Mouse (Mus musculus) midbrain, embryonic 12.5 days (tissue): ENCODE data around the gene Jdp2. TPM values are rescaled to one million over a fixed set of nuclear protein-coding genes. Genes with fewer than 3 reads are reported as not detected.
"Not testable (repeated sequence)": the region's sequence is repeated elsewhere in the genome, so short reads cannot be mapped to it uniquely, and the experiment has no call there.

Source experiments
- ATAC-seq: fragments of 200-750 bp; cut with Nextera tagmentation; 2 replicates; pipeline ENCODE4 v1.8.0; 2017; ENCODE audit warnings: low read depth, moderate TSS enrichment, moderate library complexity; ENCODE audit not compliant: low FRiP score
- H3K27ac ChIP-seq: fragments of 300-500 bp; sonication (generic); replicated peaks from 2 replicates; pipeline ENCODE4 v1.5.1; 2016; ENCODE audit warnings: mild to moderate bottlenecking
- H3K27me3 ChIP-seq: fragments of 300-500 bp; sonication (generic); 2 replicates; pipeline ENCODE4 v1.6.1; 2016; ENCODE audit warnings: mild to moderate bottlenecking
- H3K36me3 ChIP-seq: fragments of 300-500 bp; sonication (generic); 2 replicates; pipeline ENCODE4 v1.6.1; 2016
- H3K4me1 ChIP-seq: fragments of 300-500 bp; sonication (generic); 2 replicates; pipeline ENCODE4 v1.6.1; 2016
- H3K4me2 ChIP-seq: fragments of 300-500 bp; sonication (generic); replicated peaks from 2 replicates; pipeline ENCODE4 v1.6.1; 2016; ENCODE audit warnings: mild to moderate bottlenecking, moderate library complexity
- H3K4me3 ChIP-seq: fragments of 300-500 bp; sonication (generic); 2 replicates; pipeline ENCODE4 v1.5.1; 2016; ENCODE audit warnings: mild to moderate bottlenecking
- H3K9ac ChIP-seq: fragments of 300-500 bp; sonication (generic); replicated peaks from 2 replicates; pipeline ENCODE4 v1.6.1; 2016; ENCODE audit warnings: mild to moderate bottlenecking, moderate library complexity
- H3K9me3 ChIP-seq: fragments of 300-500 bp; sonication (generic); 2 replicates; pipeline ENCODE4 v1.6.1; 2016; ENCODE audit warnings: mild to moderate bottlenecking
- WGBS: fragments of 180-500 bp; shearing (Covaris S2); methylation state at CpG from one replicate; pipeline ENCODE4 v1.1.7; 2016; 5-methylcytosine and 5-hydroxymethylcytosine counted together
- polyA plus RNA-seq: library from polyadenylated mRNA; unstranded; fragments of >200 nt; fragmentation: Nextera tagmentation; extraction: Ambion mirVana; gene quantifications from 2 replicates; pipeline ENCODE4 v1.2.1, GENCODE M21; 2016

Jdp2 gene
- polyA plus RNA-seq, 1 experiment from 2014 or later = 0.92 TPM

DNA sequence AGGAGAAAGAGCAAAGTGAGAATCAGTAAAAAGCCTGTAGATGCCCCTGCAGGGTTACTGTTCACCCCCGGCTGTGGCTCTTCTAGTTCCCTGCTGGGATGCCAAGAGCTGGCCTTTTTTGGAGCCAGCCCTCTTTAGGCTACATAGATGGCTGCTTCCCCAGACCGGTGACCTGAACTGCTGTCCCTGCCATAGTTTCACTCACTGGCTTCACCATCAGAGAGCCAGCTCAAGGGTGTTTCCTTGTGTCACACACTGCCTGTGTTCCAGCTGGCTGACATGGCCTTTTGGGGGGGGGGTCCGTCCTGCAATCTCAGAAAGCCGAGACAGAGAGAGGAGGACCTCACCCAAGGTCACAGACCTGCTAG lies 42.7 kb downstream of the Jdp2 start:
- no peaks in the 10 kb centered on the region for H3K9me3 ChIP-seq
- no peak for ATAC-seq
- H3K27ac ChIP-seq = no peak overlapping the region
- no peak overlapping the region for H3K4me2 ChIP-seq
- H3K4me1 ChIP-seq = 0 out of 2 replicates have a peak, but pooled peaks cover 2% of the 10 kb centered on the region
- no peak overlapping the region for H3K4me3 ChIP-seq
- H3K27me3 ChIP-seq = no peaks in the 10 kb centered on the region
- 53% methylated on average over 4 of the region's 4 CpGs for WGBS
- H3K9ac ChIP-seq = no peak overlapping the region
- H3K36me3 ChIP-seq = no peaks in the 10 kb centered on the region

DNA sequence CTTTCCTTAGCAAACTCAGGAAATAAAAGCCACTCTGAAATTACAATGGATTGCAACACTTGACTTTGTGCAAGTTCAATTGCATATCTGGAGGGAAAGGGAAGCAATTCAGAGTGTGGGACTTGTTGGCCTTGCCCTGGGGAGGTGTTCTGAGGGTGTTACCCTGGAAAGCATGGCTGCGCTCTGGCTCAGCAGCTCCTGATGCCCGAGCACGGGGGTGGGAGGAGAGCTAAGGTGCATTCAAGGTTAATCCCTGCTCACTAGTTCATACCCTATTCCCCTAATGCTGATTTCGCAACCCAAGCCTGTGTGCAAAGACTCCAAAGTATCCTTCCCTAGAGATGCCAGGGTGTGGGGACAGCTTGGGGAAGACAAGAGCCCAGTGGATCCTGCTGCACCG lies 44.9 kb downstream of the Jdp2 start:
- Histone ChIP-seq H3K27me3 (no peaks in the 10 kb centered on the region), H3K4me2 (no peak overlapping the region), H3K4me3 (no peak overlapping the region), H3K36me3 (no peaks in the 10 kb centered on the region), H3K4me1 (0 out of 2 replicates have a peak, but pooled peaks cover 2% of the 10 kb centered on the region), H3K9ac (no peak overlapping the region), H3K9me3 (no peaks in the 10 kb centered on the region), H3K27ac (no peak overlapping the region)
- ATAC-seq = no peak
- WGBS = 81% methylated on average over 5 of the region's 5 CpGs

DNA sequence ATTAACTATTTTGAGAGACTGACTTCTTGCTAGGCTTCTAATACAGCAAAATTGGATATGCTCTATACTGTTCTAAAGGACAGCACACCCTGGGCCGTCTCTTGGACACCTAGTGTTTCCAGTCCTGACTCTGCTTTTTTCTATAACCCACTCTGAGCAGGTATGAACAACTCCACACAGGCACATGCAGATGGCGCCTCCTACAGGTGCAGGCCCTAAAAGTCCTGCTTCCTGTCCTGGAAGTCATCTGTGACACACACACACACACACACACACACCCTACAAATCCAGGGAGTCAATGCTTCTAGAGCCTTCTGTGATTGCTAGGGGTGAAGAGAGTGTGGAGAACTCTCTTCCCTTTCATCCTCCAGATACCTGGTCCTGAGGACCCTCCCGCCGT lies 46.8 kb downstream of the Jdp2 start:
- Histone ChIP-seq H3K9ac (no peak overlapping the region), H3K4me1 (no peaks in the 10 kb centered on the region), H3K27ac (no peak overlapping the region), H3K36me3 (no peaks in the 10 kb centered on the region), H3K4me3 (no peak overlapping the region), H3K9me3 (no peaks in the 10 kb centered on the region), H3K27me3 (no peaks in the 10 kb centered on the region), H3K4me2 (no peak overlapping the region)
- WGBS = 87% methylated on average over 4 of the region's 4 CpGs
- ATAC-seq = no peak

DNA sequence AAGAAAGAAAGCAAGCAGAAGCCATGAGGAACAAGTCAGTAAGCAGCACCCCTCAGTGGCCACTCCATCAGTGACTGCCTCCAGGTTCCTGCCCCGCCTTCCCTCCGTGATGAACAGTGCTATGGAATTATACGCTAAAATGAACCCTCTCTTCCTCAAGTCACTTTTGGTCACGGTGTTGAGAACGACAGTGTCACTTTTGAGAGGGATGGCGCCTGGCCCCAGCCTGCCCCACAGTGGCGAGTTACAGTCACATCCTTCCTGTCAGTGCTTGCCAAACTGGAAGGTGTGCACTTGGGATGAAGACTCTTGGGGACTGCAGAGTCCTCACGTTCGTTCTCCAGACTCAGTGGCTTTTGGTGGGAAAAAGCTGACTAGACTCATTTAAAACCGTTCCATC lies 48.5 kb downstream of the Jdp2 start:
- 53% methylated on average over 10 of the region's 10 CpGs for WGBS
- Histone ChIP-seq H3K9me3 (no peaks in the 10 kb centered on the region), H3K27ac (no peak overlapping the region), H3K4me1 (no peaks in the 10 kb centered on the region), H3K9ac (no peak overlapping the region), H3K4me3 (no peak overlapping the region), H3K4me2 (no peak overlapping the region), H3K27me3 (no peaks in the 10 kb centered on the region), H3K36me3 (no peaks in the 10 kb centered on the region)
- no peak for ATAC-seq

DNA sequence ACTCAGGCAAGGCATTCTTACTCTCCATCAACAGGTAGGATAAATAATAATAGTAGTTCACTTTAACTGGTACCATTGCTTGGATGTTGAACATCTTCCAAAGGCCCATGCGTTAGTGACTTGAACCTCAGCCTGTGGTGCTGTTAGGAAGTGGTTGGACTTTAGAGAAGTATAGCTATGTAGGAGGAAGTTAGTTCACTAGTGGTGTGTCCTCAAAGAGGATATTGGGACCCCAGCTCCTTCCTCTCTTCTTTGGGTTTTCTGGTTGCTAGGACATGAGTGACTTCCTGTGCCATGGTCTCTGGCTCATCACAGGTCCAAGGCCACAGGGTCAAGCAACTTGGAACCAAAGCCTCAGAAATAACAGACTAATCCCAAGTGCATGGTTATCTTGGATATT lies 49.1 kb downstream of the Jdp2 start:
- H3K4me2 ChIP-seq = no peak overlapping the region
- no peak for ATAC-seq
- H3K4me1 ChIP-seq = no peaks in the 10 kb centered on the region
- H3K27me3 ChIP-seq = no peaks in the 10 kb centered on the region
- H3K9me3 ChIP-seq = no peaks in the 10 kb centered on the region
- no peak overlapping the region for H3K27ac ChIP-seq
- H3K4me3 ChIP-seq = no peak overlapping the region
- H3K36me3 ChIP-seq = no peaks in the 10 kb centered on the region
- no peak overlapping the region for H3K9ac ChIP-seq
- WGBS = 96% methylated on average over 1 of the region's 1 CpGs

DNA sequence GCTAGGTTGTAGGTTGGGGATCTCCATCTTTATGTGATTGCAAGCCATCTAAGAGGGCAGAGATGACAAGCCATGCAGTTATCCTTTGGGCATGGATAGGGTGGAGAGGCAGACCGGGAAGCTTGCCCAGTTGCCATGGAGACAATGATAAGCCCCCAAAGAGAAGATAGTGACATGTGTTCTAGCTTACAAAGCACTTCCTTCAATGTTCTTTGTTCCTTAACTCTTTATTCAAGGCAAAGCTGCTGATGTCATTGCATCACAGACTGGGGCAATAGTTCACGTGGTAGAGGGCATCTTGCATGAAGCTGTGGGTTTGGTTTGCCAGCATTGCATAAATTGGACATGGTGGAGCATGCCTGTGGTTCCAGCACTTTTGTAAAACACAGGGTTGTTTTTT lies 60.5 kb downstream of the Jdp2 start:
- ATAC-seq = no peak
- H3K9ac ChIP-seq = no peak overlapping the region
- H3K9me3 ChIP-seq = no peaks in the 10 kb centered on the region
- WGBS = 34% methylated on average over 2 of the region's 2 CpGs
- no peak overlapping the region for H3K4me3 ChIP-seq
- H3K27ac ChIP-seq = no peak overlapping the region
- no peaks in the 10 kb centered on the region for H3K27me3 ChIP-seq
- H3K4me1 ChIP-seq = no peaks in the 10 kb centered on the region
- no peak overlapping the region for H3K4me2 ChIP-seq
- H3K36me3 ChIP-seq = no peaks in the 10 kb centered on the region

DNA sequence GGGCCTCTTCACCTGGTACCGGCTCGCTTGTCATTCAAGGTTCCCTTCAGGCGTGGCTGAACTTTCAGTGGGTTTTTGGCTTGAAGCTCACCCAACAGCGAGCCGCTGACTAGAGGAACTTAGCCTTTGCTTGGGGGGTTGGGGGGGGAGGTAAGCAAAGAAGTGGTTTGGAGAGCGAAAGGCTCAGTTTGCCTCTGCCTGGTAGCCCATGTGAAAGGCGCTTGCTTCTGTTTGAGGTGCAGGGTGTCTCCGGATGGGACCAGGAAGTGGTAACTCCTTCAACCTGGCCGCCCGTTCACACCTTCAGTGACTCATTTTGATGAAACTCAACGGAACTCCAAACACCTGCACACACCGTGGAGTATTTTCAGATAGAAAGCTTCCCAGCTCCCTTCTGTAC lies 62.0 kb downstream of the Jdp2 start:
- ATAC-seq = no peak
- Histone ChIP-seq H3K36me3 (no peaks in the 10 kb centered on the region), H3K9me3 (no peaks in the 10 kb centered on the region), H3K4me3 (no peak overlapping the region), H3K27me3 (no peaks in the 10 kb centered on the region), H3K9ac (no peak overlapping the region), H3K4me2 (no peak overlapping the region), H3K4me1 (no peaks in the 10 kb centered on the region), H3K27ac (no peak overlapping the region)
- WGBS = 93% methylated on average over 12 of the region's 12 CpGs

DNA sequence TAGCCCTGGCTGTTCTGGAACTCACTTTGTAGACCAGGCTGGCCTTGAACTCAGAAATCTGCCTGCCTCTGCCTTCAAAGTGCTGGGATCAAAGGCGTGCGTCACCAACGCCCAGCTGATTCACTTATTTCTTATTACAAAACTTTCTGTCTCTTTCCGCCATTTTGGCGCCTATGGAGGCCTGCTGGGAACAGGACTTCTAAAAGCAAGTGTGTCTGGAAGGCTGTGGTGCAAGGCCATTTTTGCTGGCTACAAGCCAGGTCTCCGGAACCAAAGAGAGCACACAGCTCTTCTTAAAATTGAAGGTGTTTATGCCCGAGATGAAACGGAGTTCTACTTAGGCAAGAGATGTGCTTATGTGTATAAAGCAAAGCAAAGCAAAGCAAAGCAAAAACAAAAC lies 63.4 kb downstream of the Jdp2 start:
- not testable (repeated sequence) for H3K4me2 ChIP-seq, H3K27ac ChIP-seq, H3K36me3 ChIP-seq, H3K9ac ChIP-seq, ATAC-seq, H3K4me3 ChIP-seq, H3K4me1 ChIP-seq, H3K27me3 ChIP-seq, H3K9me3 ChIP-seq
- WGBS = 84% methylated on average over 8 of the region's 8 CpGs

DNA sequence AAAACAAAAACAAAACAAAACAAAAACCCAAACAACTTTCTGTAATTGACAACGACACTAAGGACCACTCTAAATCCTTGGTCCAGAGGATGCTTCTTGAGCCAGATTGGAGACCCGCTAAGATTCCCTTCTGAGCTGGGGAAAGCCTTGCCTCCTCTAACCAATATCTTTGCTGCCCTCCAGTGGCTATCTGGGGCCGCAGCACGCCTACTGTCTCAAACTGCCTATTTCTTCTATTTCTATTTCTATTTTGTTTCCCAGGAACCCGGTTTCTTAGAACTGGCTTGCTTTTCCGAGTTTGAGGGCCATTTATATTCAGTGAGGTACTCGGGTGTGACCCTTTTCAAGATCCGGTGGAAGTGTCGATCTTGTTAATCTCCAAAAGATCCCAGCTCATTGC lies 64.1 kb downstream of the Jdp2 start:
- H3K9ac ChIP-seq = no peak overlapping the region
- H3K27ac ChIP-seq = no peak overlapping the region
- H3K36me3 ChIP-seq = no peaks in the 10 kb centered on the region
- ATAC-seq = no peak
- H3K4me3 ChIP-seq = no peak overlapping the region
- H3K27me3 ChIP-seq = no peaks in the 10 kb centered on the region
- H3K4me1 ChIP-seq = no peaks in the 10 kb centered on the region
- H3K4me2 ChIP-seq = peak overlapping the region; percentile 17; the same call in 1 of the 2 replicates
- WGBS = 16% methylated on average over 9 of the region's 9 CpGs
- no peaks in the 10 kb centered on the region for H3K9me3 ChIP-seq

DNA sequence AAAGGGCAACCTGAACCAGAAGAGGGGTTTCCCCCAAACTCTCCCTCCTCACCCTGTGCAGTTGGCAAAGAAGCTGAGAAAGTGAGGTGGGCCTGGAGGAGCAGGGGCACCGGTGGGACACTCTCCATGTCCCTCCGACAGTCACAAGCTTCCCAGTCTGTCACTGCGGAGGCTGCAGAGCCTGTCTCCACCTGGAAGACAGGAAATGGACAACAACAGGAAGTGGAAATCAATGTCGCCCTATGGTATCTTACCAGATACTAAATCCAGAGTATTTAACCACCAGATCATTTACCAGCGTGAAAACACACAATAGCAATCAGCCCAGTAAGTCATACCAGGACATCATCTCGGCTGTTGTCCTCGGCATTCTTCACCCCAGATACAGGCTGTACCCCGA lies 67.3 kb downstream of the Jdp2 start:
- Histone ChIP-seq H3K4me3 (no peak overlapping the region), H3K4me1 (peaks cover 4% of the 10 kb centered on the region; the same call in 1 of the 2 replicates), H3K27me3 (no peaks in the 10 kb centered on the region), H3K4me2 (no peak overlapping the region), H3K9me3 (no peaks in the 10 kb centered on the region), H3K36me3 (no peaks in the 10 kb centered on the region), H3K27ac (no peak overlapping the region), H3K9ac (no peak overlapping the region)
- ATAC-seq = no peak
- WGBS = 89% methylated on average over 8 of the region's 8 CpGs

DNA sequence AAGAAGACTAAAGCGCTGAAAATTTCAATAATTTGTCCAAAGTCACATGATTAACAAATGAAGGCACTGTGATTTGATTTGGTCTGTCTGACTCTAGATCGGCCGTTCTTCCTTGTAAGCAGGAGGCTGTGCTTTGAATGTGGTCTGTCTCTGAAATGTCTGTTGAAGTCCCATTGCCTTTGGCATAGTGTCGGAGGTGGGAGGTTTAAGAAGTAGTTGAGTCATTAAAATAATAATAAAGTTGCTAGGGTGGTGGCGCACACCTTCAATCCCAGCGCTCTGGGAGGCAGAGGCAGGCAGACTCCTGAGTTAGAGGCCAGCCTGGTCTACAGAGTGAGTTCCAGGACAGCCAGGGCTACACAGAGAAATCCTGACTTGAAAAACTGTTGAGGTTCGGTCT lies 68.2 kb downstream of the Jdp2 start:
- H3K4me3 ChIP-seq = no peak overlapping the region
- H3K27ac ChIP-seq = no peak overlapping the region
- no peaks in the 10 kb centered on the region for H3K36me3 ChIP-seq
- peaks cover 4% of the 10 kb centered on the region; the same call in 1 of the 2 replicates for H3K4me1 ChIP-seq
- no peak overlapping the region for H3K9ac ChIP-seq
- 93% methylated on average over 7 of the region's 7 CpGs for WGBS
- no peak for ATAC-seq
- H3K27me3 ChIP-seq = no peaks in the 10 kb centered on the region
- no peak overlapping the region for H3K4me2 ChIP-seq
- H3K9me3 ChIP-seq = no peaks in the 10 kb centered on the region

DNA sequence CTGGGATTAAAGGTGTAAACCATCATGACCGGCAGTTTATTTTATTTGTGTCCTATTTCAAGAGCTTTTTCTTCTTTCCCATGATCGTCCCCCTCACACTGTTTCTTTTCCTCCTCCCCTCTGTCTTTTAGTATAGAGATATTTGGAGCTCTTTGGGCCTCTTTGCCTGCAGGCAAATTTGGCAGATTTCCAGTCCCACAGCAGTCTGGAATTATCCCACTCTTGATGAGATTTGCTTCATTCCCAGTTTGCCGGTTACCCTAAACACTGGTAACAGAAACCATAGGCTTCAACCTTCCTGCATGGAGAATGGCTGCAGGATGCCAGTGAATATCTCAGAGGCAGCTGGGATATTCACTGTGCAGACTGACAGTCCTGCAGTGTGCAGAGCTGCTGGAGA lies 69.9 kb downstream of the Jdp2 start:
- Histone ChIP-seq H3K4me1 (peaks cover 4% of the 10 kb centered on the region; the same call in 1 of the 2 replicates), H3K36me3 (no peaks in the 10 kb centered on the region), H3K9ac (no peak overlapping the region), H3K27me3 (no peaks in the 10 kb centered on the region), H3K9me3 (no peaks in the 10 kb centered on the region), H3K4me2 (no peak overlapping the region), H3K4me3 (no peak overlapping the region), H3K27ac (no peak overlapping the region)
- WGBS = 72% methylated on average over 3 of the region's 3 CpGs
- no peak for ATAC-seq

DNA sequence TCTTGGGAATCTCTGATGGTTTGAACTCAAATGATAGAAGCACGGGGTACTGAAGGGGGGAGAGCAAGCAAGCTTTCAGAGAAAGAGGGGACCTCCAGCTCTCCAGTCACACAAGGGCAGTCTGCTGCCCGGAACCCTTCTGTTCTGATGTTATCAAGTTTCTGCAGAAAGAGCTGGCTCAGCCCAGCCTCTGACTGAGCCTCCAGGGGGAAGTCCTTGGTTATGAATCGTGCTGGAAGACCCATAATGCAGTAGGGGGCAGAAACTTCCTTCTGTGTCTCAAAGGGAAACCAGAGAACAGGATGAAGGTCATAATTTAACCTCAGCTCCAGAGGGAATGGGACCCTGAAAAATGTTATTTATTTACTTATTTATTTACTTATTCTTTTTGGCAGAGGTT lies 71.3 kb downstream of the Jdp2 start:
- Histone ChIP-seq H3K4me1 (peaks cover 4% of the 10 kb centered on the region; the same call in 1 of the 2 replicates), H3K9me3 (no peaks in the 10 kb centered on the region), H3K27ac (no peak overlapping the region), H3K4me3 (no peak overlapping the region), H3K36me3 (no peaks in the 10 kb centered on the region), H3K9ac (no peak overlapping the region), H3K27me3 (no peaks in the 10 kb centered on the region), H3K4me2 (no peak overlapping the region)
- WGBS = 78% methylated on average over 3 of the region's 3 CpGs
- no peak for ATAC-seq
